Mouse (Mus musculus) myocyte (in vitro differentiated cells): ENCODE measurements around the gene Sept3.

Experiments used
- MAX ChIP-seq: IDR thresholded peaks from one replicate; pipeline ENCODE4 v1.6.1; 2011; ENCODE audit warnings: low read depth, mild to moderate bottlenecking, control low read depth
- POLR2A ChIP-seq: IDR thresholded peaks from one replicate; pipeline ENCODE4 v1.6.1; 2011; ENCODE audit warnings: low read depth, mild to moderate bottlenecking, control low read depth, moderate library complexity; ENCODE audit not compliant: insufficient read length
- POLR2AphosphoS2 ChIP-seq: IDR thresholded peaks from one replicate; pipeline ENCODE4 v1.6.1; 2011; ENCODE audit warnings: low read depth, control low read depth; ENCODE audit not compliant: insufficient read length
- USF1 ChIP-seq: IDR thresholded peaks from one replicate; pipeline ENCODE4 v1.6.1; 2011; ENCODE audit warnings: low read depth, mild to moderate bottlenecking, control low read depth, moderate library complexity

DNA sequence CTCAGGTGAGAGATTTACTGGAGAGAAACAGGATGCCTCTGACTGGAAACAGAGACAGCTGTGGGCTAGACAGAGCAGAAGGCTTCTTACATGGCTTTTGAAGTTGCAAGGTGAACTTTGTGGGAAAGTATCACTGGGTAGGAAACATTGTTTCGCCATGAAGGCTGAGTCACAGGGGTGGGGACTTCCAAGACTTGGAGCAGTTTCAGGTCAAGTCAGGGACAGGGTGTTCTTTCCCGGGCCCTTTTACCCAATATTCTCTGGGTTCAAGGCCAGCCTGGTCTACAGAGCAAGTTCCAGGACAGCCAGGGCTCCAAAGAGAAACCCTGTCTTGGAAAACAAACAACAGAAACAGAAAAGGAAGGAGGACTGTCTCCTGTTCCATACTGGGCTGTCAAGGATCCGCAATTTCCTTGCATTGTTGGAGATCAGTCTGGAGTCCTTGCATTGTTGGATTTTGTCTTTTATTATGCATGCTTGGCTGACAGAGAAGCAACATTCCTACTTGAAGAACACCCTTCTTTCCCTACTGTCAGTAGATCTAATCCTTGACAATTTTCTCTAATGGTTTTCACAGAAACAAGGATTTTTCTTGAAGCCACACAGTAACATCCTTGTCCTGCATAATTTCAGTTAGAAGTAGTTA, 27.4 kb upstream of the Sept3 start:
- TF ChIP-seq POLR2A (no peak), USF1 (no peak), POLR2AphosphoS2 (no peak), MAX (no peak)
